Mouse (Mus musculus): ENCODE results near the gene Gm8122.
"Not testable (repeated sequence)": the region's sequence is repeated elsewhere in the genome, so short reads cannot be mapped to it uniquely, and the experiment has no call there.

Gene Gm8122

GRCm38 (mm10) chr14:43235204-43235603 lies at the start of gene Gm8122:
TSS of gene Gm8122 (minus strand) at chr14:43235304.
- DNase-seq (ENCODE audit: low read depth, low spot score): not testable (repeated sequence)

DNA sequence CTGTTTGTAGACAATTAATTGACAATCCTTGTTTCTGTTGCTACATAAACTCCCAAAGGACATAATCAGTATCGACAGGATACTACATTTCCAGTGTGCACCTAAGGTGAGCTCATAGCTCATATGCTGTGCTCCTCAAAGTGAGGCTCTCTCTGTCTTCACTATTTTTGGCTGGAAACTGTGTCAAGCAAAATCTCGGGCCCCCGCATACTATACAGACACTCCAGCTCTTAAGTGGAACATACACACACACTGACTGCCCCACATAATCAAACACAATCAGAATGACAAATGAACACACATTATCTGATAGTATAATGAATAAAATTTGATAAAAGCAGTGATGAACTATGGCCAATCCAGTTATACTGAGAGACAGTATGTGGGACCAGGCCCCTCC lies 43.6 kb upstream of the Gm8122 start:
- not testable (repeated sequence) for DNase-seq (ENCODE audit: low read depth, low spot score)

DNA sequence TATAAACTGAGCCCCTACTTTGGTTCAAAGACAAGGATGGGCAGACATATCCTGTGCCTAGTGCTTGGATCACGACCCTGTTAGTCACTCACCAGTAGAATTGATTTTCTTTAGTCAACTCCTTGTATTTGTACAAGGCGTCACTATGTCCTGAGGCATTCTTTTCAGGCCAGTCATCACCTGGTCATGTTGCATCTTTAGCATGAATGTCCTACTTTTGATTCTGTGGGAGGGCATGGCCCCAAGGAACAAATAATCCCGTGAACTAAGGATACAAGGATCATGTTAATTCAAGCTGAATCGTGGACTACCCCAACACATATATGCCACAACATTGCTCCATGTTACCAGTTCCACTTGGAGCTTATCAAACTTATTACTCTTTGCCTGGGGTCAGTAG lies 43.0 kb upstream of the Gm8122 start:
- DNase-seq (ENCODE audit: low read depth, low spot score): not testable (repeated sequence)

DNA sequence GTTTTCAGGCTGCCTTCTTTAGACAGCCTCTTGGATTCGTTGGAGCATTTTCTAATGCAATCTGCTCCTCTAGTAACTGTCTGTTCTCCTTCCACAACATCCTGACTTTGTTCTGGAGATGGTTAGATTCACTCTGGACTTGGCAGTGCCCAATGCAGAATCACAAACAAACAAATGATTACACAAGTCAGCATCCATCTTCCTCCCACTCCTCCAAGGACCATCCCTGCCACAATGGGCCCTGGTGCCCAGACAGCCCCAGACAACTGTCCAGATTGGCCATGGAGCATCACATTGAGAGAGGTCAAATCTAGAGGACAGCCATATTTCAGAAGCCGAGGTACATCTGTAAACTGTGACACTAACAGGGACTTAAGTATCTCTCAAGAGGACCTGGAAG lies 42.4 kb upstream of the Gm8122 start:
- not testable (repeated sequence) for DNase-seq (ENCODE audit: low read depth, low spot score)

DNA sequence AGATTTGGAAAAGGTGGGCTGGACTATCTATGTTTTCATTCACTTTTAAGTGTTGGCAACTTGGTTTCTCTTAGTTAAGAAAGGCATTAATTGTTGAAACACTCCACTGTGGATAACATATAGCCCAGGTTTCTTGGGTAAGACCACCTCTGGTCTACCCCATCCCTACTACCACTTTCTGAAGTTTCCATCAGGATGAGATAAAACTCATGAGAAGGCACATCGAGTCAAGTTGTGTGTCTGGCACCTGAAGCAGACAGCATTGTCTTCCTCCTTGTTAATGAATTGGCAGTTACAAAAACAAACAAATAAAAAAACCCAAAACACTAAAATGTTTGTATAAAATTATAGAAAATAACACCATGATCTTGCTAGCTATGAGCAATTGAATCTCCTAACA lies 40.6 kb upstream of the Gm8122 start:
- DNase-seq (ENCODE audit: low read depth, low spot score): not testable (repeated sequence)

DNA sequence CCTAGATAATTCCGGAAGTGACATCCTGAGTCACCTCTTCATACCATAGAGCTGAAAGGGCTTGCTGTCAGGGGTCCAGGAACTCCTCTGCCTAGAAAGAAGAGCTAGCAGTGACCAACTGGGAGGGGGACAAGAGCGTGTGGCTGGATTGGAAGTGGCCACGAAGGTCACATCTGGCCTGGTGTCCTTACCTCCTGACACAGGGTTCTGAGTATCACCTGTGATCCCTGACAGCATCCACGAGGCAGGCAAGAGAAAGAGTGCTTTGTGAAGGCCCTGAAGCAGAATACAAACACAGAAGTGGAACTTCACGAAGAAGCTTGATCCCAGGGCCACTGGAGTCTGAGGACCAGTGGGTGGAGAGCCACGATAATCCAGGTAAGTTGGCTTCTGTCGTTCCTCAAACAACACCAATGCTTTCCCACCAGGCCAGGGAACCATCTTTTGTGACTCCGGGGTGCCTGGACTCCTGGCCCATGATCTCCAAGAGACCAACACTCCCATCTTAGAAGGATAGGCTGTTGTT lies 39.9 kb upstream of the Gm8122 start, which contains the start of gene Gm9732:
Gm9732 (plus strand) TSS at position 51 of the 526 bp plus-strand sequence.
- not testable (repeated sequence) for DNase-seq (ENCODE audit: low read depth, low spot score)

DNA sequence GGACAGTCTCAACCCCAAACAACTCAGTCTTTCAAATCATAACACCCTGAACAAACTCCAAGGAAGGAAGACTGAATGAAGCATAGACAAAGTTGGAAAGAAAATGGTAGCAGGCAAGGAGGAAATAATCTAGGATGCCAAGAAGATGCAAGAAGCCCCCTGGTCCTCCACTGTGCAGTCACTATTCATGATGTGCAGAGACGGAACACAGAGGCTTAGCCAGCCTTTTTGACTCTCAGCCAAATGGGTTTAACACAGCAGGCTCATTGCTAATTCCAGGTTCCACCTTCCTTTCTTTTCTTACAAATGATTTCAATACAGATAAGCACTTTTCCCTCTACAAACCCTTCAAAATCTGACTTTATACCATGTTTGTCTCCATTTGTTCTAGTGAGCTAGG lies 38.1 kb upstream of the Gm8122 start:
- DNase-seq (ENCODE audit: low read depth, low spot score): not testable (repeated sequence)

GRCm38 (mm10) chr14:43269211-43269610 lies 34.1 kb upstream of the Gm8122 start:
- DNase-seq (ENCODE audit: low read depth, low spot score): not testable (repeated sequence)

DNA sequence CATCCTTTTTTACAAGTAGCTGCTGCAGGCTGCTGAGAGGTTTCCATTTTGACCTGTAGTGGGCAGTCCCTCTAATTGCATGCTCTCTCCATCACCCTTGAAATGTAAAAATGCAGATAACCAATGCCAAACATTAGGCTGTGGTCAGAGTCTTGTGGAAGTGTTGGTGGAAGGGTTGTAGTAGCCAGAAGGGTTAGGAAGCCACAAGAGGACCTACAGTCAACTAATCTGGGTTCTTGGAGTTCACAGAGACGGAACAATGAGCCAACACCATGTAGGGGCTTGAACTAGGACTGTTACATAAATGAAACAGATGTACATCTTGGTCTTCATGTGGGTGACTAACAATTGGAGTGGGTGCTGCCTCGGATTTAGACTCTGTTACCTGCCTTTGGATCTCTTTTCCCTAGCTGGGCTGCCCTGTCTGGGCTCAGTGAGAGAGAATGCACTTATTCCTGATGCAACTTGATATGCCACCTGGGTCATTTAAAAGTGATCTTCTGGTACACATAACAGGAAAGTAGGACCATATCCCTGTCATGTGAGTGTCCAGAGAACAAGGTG lies 33.5 kb upstream of the Gm8122 start:
- DNase-seq (ENCODE audit: low read depth, low spot score): not testable (repeated sequence)

DNA sequence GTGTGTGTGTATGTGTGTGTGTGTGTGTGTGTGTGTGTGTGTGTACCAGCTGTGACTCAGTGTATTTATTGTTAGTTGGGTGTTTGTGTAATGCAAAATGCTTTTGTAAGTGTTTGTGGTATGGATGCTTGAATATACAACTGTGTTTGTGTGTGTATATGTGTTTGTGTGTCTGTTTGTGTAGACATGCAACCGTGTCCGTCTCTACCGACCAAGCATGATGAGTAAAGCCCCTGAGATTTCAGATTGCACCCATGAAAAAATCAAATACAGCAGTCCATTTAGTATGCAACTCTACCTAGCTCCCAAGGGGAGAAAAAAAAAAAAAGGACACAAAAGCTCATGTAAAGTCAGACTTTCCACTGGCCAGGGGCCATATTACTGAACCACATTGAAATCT lies 28.3 kb upstream of the Gm8122 start:
- not testable (repeated sequence) for DNase-seq (ENCODE audit: low read depth, low spot score)

- not testable (repeated sequence) for DNase-seq (ENCODE audit: low read depth, low spot score)
Observed at GRCm38 (mm10) chr14:43258349-43258748, 23.2 kb upstream of the Gm8122 start, which contains the start of gene Gm8126. TSS of gene Gm8126 (plus strand) at chr14:43258649.

GRCm38 (mm10) chr14:43256511-43256910 lies 21.4 kb upstream of the Gm8122 start:
- DNase-seq (ENCODE audit: low read depth, low spot score): not testable (repeated sequence)

- not testable (repeated sequence) for DNase-seq (ENCODE audit: low read depth, low spot score)
Observed at GRCm38 (mm10) chr14:43250549-43251253, 15.6 kb upstream of the Gm8122 start.

DNA sequence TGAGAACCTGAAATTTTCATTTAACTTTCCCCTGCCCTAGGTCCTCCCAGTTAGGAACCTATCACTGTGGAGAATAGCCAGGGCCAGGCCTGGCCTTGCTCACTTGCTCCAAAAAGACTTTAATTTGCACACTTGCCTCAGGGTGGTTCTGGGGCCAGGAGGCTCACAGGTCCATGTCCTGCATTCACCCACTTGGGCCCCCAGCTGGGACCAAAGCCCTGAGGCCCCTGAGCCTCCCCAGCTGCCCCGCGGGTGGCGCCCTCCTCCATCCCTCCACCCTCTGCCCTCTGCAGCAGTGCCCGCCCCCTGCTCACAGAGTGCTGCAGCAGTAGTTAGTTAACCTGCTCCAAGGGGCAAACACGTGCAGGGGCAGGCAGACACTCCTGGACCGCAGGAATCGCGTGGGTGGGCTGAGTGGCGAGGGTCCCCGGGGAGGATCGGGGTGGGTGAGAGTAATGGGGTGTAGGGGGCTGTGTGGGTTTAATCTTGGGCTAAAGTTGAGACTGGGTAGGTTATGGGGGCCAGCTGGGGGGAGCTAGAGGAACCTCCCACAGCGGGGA lies 14.6 kb upstream of the Gm8122 start:
- DNase-seq (ENCODE audit: low read depth, low spot score): not testable (repeated sequence)

DNA sequence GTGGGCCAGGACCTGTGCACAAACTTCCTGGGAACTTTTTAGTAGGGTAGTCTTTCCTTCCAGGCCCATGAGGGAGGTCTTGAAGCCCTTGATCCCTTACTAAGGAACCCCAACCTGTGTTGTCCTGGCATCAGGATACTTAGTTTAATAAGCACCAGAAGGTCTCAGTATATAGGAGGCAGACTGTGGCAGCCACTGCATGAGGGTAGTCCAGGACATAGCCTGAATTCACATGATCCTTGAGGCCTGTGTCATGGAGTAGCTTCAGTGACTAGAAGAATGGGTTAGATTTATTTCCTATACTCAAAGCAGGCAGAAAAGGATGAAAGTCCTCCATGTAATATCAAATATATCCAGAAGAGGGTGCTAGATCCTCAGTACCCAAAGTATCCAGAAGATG lies 2.7 kb upstream of the Gm8122 start:
- not testable (repeated sequence) for DNase-seq (ENCODE audit: low read depth, low spot score)

All from skeletal muscle tissue, adult 2 months (tissue).